Mouse (Mus musculus): ENCODE data around the gene Oasl1. TPM values are rescaled to one million over a fixed set of nuclear protein-coding genes. Genes with fewer than 3 reads are reported as not detected.
"Not testable (repeated sequence)": the region's sequence is repeated elsewhere in the genome, so short reads cannot be mapped to it uniquely, and the experiment has no call there.

The Oasl1 gene
- polyA plus RNA-seq, 1 experiment from 2014 or later, result not detected

DNA sequence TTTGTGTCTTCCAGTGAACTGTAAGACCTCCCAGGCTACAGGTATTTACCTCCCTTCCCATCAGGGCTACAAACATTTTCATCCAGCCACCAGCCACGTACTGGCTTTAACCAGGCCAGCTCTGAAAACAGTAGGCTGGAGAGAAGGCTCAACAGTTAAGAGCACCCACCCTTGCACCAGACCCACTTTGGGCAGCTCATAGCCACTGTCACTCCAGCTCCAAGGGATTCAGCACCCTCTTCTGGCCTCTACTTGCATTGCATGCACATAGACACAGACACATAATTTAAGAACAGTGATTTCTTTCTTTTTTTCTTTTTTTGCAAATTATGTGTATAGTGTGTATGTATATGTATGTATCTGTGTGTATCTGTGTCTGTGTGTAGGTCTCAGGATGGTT is 20.6 kb upstream of the Oasl1 start:
- 35% methylated on average over 1 of the region's 1 CpGs for WGBS
- no peak for DNase-seq (ENCODE audit: low spot score)
- Histone ChIP-seq H3K36me3 (no peaks in the 10 kb centered on the region), H3K27me3 (ENCODE audit: insufficient read depth, poor library complexity, severe bottlenecking) (0 out of 2 replicates have a peak, but pooled peaks cover 2% of the 10 kb centered on the region), H3K27ac (no peak overlapping the region), H3K4me3 (no peak overlapping the region), H3K4me1 (peaks cover 5% of the 10 kb centered on the region; the same call in 1 of the 2 replicates), H3K9me3 (no peaks in the 10 kb centered on the region)

DNA sequence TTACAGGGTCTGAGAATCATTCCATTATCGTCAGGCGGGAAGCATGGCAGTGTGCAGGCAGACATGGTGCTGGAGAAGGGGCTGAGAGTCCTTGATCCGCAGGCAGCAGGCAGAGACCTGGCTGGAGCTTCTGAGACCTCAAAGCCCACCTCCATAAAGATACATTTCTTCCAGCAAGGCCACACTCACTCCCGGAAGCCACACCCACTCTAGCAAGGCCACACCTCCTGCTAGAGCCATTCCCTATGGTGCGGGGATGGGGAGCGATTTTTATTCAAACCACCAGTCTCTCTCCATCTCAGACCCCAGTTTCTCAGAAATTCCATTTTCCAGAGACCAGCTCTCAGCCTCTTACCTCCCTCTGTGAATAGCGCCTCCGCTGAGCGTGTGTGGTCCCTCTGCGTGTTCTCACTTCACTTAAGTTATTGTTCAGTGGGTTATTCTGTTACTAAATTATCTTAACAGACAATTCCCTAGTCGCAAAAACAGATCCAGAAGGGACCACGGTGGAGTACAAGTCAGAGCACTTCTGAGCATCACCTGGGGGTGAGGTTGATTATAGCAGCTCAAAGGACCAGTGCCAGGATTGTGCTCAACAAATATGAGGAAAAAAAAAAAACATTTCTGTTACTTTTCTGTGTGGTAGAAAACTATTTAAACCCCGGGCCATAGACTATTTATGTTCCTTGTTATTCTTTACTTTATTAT is 14.3 kb upstream of the Oasl1 start:
- no peak for DNase-seq (ENCODE audit: low spot score)

DNA sequence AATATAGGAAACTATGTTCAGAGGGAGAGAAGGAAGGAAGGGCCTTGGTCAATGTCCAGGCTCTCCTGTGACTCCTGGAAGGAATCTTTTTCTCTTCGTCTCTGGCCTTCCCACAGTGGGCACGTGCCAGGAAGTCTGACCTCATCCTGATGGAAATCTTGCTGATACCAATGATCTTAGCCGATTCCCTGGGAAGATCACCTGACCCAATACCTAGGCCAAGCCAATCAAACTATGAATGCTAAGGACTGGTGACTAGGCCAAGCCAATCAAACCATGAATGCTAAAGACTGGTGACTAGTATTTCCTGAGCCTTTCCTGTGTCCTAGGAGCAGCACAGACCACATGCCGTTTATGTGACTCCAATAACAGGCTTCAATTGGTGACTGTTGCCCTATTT is 9.4 kb upstream of the Oasl1 start:
- Histone ChIP-seq H3K4me1 (peaks cover 8% of the 10 kb centered on the region), H3K27ac (no peak overlapping the region), H3K36me3 (no peaks in the 10 kb centered on the region), H3K27me3 (ENCODE audit: insufficient read depth, poor library complexity, severe bottlenecking) (no peaks in the 10 kb centered on the region), H3K9me3 (no peaks in the 10 kb centered on the region), H3K4me3 (no peak overlapping the region)
- no peak for DNase-seq (ENCODE audit: low spot score)
- 63% methylated on average over 4 of the region's 4 CpGs for WGBS

More for the DNA sequence above, 14.3 kb upstream of the Oasl1 start:
- 47% methylated on average over 13 of the region's 13 CpGs for WGBS
- Histone ChIP-seq H3K4me1 (no peaks in the 10 kb centered on the region), H3K27me3 (ENCODE audit: insufficient read depth, poor library complexity, severe bottlenecking) (no peaks in the 10 kb centered on the region), H3K9me3 (no peaks in the 10 kb centered on the region), H3K36me3 (no peaks in the 10 kb centered on the region), H3K27ac (no peak overlapping the region), H3K4me3 (no peak overlapping the region)

DNA sequence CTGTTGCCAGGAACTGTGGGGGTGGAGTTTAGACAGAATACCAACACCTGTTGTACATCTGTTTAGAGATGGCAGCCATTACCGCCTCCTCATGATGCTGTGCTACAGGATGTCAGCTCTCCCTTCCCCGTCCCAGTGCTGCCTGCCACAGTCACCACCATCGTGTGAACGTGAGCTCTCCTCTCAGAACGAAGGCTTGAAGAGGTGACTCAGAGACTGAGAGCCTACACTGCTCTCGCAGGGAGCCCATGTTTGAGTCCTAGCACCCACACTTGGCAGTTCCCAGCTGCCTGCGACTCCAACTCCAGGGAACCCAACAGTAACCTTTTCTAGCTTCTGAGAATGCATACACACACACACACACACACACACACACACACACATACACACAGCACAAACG is 8.2 kb upstream of the Oasl1 start:
- DNase-seq (ENCODE audit: low spot score), result no peak
- no peak overlapping the region for H3K27ac ChIP-seq
- H3K9me3 ChIP-seq, result no peaks in the 10 kb centered on the region
- no peak overlapping the region for H3K4me3 ChIP-seq
- H3K4me1 ChIP-seq, result peaks cover 8% of the 10 kb centered on the region
- H3K27me3 ChIP-seq (ENCODE audit: insufficient read depth, poor library complexity, severe bottlenecking), result no peaks in the 10 kb centered on the region
- WGBS, result 68% methylated on average over 8 of the region's 8 CpGs
- H3K36me3 ChIP-seq, result no peaks in the 10 kb centered on the region

DNA sequence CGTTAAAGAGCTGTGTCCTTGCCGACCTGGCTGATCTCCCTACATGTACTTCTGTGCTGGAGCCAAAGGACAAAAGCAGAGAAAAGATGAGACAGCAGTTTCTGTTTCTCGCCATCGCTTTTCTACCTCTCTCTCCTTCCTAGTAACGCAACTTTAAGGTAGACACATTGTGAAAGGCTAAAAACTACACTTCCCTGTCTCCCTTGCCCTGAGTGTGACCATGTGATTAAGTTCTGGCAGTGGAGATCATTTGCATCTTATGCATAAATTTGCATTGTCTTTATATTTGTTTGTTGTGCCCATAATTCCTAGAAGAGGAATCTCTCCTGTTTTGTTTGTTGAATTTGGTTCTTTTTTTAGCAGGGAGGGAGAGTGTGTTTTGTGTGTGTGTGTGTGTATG is 7.2 kb upstream of the Oasl1 start:
- 77% methylated on average over 5 of the region's 5 CpGs for WGBS
- Histone ChIP-seq H3K36me3 (no peaks in the 10 kb centered on the region), H3K27ac (no peak overlapping the region), H3K27me3 (ENCODE audit: insufficient read depth, poor library complexity, severe bottlenecking) (no peaks in the 10 kb centered on the region), H3K4me3 (no peak overlapping the region), H3K4me1 (peaks cover 8% of the 10 kb centered on the region), H3K9me3 (no peaks in the 10 kb centered on the region)
- no peak for DNase-seq (ENCODE audit: low spot score)

DNA sequence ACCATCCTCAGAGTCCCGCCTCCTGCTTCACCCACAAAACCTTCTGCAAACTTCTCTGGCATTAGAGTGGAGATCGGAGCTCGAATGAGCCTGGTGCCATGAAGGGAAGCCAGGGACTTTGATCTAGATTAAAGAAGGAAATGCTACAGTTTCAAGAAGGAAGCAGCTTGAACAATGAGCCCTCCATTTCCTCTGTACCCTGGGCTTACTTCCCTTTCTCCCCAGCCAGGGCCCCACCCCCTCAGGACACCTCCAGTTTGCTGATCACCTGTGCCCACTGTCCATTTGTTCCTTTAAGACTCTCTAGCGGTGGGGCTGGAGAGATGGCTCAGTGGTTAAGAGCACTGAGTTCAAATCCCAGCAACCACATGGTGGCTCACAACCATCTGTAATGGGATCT is 6.3 kb upstream of the Oasl1 start:
- Histone ChIP-seq H3K4me3 (no peak overlapping the region), H3K27me3 (ENCODE audit: insufficient read depth, poor library complexity, severe bottlenecking) (no peaks in the 10 kb centered on the region), H3K27ac (no peak overlapping the region), H3K36me3 (no peaks in the 10 kb centered on the region), H3K9me3 (no peaks in the 10 kb centered on the region), H3K4me1 (peaks cover 8% of the 10 kb centered on the region)
- 65% methylated on average over 4 of the region's 4 CpGs for WGBS
- no peak for DNase-seq (ENCODE audit: low spot score)

DNA sequence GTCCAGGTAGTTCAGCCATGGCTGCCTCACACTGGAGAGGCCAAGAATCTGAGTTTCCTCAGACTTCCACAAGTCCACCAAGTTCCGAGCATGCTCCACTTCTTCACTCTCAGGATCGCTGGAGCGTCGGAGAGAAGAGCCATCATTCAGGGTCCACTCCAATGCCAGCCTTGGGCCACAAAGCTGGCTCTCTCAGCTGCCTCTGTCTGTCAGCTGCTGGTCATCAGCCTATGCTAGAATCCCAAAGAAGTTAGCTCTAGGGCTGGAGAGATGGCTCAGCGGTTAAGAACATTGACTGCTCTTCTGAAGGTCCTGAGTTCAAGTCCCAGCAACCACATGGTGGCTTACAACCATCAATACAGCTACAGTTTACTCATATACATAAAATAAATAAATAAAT is 5.7 kb upstream of the Oasl1 start:
- WGBS, result 89% methylated on average over 5 of the region's 5 CpGs

DNA sequence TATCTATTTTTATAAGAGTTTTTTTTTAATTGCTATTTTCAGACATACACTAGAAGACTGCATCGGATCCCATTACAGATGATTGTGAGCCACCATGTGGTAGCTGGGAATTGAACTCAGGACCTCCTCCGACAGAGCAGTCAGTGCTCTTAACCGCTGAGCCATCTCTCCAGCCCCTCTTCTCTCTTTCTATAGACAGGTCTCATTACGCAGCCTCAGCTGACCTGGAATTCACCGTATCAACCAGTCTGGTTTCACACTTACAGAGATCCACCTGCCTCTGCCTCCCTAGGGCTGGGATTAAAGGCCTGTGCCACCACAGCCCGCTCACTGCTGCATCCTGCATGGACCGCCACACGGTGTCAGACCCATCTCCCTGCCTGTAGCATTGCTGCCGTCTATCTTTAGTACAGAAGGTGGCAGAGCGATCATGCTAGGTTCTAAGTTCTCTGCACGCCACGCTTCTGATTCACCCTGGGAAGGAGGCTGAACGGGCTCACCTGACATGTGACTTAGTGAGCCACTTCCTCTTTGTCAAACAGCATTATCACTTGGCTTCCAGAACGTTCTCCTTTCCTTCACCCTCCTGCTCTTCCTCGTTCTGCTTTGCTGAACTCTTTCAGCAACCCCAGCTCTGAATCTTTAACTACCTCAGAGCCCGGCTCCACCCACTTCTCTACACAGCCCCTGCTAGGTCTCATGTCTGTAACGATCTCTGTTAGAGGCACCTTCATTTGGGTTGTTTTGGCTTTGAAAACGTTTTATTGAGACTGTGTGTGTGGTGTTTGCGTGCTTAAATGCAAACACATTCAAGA is 1.3 kb upstream of the Oasl1 start:
- no peak overlapping the region for H3K27ac ChIP-seq
- no peaks in the 10 kb centered on the region for H3K27me3 ChIP-seq (ENCODE audit: insufficient read depth, poor library complexity, severe bottlenecking)
- H3K4me3 ChIP-seq, result no peak overlapping the region
- 72% methylated on average over 19 of the region's 19 CpGs for WGBS
- no peaks in the 10 kb centered on the region for H3K9me3 ChIP-seq
- peaks cover 6% of the 10 kb centered on the region; the same call in 1 of the 2 replicates for H3K4me1 ChIP-seq
- no peak for DNase-seq (ENCODE audit: low spot score)
- H3K36me3 ChIP-seq, result no peaks in the 10 kb centered on the region

More for the DNA sequence above, 5.7 kb upstream of the Oasl1 start:
- H3K27ac ChIP-seq; DNase-seq (ENCODE audit: low spot score); H3K9me3 ChIP-seq; H3K4me1 ChIP-seq; H3K36me3 ChIP-seq; H3K27me3 ChIP-seq (ENCODE audit: insufficient read depth, poor library complexity, severe bottlenecking); H3K4me3 ChIP-seq: not testable (repeated sequence)

DNA sequence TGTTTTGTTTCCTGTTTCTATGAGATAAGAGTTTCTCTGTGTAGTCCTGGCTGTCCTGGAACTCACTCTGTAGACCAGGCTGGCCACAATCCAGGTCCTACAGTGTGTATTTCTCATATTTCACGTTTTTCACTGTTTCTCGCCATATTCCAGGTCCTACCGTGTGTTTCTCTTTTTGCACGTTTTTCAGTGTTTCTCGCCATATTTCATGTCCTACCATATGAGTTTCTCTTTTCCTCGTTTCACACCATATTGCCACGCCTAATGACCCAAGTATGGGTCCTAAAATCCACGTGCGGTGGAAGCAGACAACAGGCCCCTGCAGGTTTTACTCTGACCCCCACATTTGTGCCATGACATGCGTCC is 691 bp upstream of the Oasl1 start:
- Histone ChIP-seq H3K36me3 (no peaks in the 10 kb centered on the region), H3K4me1 (peaks cover 6% of the 10 kb centered on the region; the same call in 1 of the 2 replicates), H3K27ac (no peak overlapping the region), H3K4me3 (no peak overlapping the region), H3K9me3 (no peaks in the 10 kb centered on the region), H3K27me3 (ENCODE audit: insufficient read depth, poor library complexity, severe bottlenecking) (no peaks in the 10 kb centered on the region)
- DNase-seq (ENCODE audit: low spot score), result no peak
- 63% methylated on average over 10 of the region's 10 CpGs for WGBS

DNA sequence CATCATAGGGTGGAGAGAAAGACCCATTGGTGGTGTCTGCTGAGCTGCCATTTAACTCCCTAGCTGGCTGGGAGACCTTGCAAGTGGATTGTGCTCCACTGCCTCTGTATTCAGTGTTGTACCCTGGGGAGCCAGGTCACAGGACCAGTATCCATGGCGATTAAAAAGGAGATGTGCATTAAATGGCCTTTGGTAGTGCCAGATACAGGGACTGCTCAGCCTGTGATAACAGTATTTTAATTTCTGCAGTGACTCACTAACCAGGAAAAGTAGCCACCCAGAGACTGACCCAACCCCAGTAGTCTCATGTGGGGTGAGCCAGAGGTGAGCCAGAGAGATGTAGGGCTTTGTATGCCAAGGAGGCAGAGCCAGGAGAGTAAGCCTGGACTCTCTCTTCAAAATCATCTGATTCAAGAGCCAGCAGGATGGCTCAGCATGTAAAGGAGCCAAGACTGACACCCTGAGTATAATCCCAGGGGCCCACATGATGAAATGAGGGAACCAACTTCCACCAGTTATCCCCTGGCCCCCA is 3.2 kb downstream of the Oasl1 start:
- Histone ChIP-seq H3K9me3 (no peaks in the 10 kb centered on the region), H3K36me3 (no peaks in the 10 kb centered on the region), H3K4me1 (peaks cover 6% of the 10 kb centered on the region; the same call in 1 of the 2 replicates), H3K27ac (no peak overlapping the region), H3K4me3 (no peak overlapping the region), H3K27me3 (ENCODE audit: insufficient read depth, poor library complexity, severe bottlenecking) (no peaks in the 10 kb centered on the region)
- DNase-seq (ENCODE audit: low spot score), result no peak
- 54% methylated on average over 1 of the region's 1 CpGs for WGBS

DNA sequence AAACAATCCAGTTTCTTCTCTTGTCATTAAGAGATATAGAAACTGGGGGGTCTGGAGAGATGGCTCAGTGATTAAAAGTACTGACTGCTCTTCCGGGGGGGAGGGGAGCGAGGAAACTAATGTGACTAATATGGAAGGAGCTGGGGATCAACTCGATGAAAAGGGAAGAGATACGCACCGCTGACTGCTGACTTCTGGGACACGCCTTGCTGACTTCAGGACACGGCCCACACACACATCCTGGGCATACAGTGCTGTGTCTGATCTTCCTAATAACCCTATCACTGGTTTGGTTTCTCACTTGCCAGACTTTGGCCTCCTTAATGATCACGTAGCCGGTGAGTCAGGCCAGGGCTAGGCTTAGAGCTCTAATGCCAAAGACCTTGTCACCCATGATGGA is 3.7 kb downstream of the Oasl1 start:
- H3K9me3 ChIP-seq, result no peaks in the 10 kb centered on the region
- H3K4me1 ChIP-seq, result peaks cover 6% of the 10 kb centered on the region; the same call in 1 of the 2 replicates
- H3K27ac ChIP-seq, result no peak overlapping the region
- 81% methylated on average over 9 of the region's 9 CpGs for WGBS
- DNase-seq (ENCODE audit: low spot score), result no peak
- H3K27me3 ChIP-seq (ENCODE audit: insufficient read depth, poor library complexity, severe bottlenecking), result no peaks in the 10 kb centered on the region
- no peaks in the 10 kb centered on the region for H3K36me3 ChIP-seq
- H3K4me3 ChIP-seq, result no peak overlapping the region

DNA sequence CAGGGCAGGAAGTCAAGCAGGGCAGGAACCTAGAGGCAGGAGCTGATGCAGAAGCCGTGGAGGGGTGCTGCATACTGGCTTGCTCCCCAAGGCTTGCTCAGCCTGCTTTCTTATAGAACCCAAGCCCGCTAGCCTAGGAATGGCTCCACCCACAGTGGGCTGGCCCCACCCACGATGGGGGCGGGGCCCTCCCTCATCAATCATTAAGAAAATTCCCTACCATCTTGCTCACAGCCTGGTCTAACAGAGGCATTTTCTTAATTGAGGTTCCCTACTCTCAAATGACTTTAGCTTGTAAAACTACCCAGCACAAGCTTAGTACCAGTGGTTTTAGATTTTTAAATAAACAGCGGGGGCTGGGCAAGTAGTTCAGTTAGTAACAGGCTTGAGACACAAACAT is 8.6 kb downstream of the Oasl1 start:
- DNase-seq (ENCODE audit: low spot score), result no peak
- Histone ChIP-seq H3K9me3 (no peaks in the 10 kb centered on the region), H3K36me3 (no peaks in the 10 kb centered on the region), H3K4me1 (no peaks in the 10 kb centered on the region), H3K27ac (no peak overlapping the region), H3K27me3 (ENCODE audit: insufficient read depth, poor library complexity, severe bottlenecking) (no peaks in the 10 kb centered on the region), H3K4me3 (no peak overlapping the region)
- 52% methylated on average over 5 of the region's 5 CpGs for WGBS

DNA sequence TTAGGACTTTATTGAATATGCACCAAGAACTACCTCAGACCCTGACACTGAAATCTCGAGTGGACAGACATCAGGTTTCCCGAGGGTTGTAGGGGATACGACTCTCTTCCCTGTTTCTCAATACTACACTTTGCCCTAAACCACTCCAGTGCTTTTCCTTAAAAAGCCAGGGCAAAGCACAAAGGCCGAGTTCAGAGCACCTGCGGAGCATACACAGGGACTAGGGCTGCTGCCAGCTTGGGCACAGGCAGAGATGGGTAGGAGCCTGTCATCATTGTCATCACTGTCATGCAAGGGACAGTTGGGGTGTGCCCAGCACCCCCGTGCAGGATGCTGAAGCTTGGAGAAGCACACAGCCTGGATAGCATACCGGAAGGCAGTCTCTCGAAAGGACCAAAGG is 10.2 kb downstream of the Oasl1 start:
- no peak overlapping the region for H3K27ac ChIP-seq
- no peaks in the 10 kb centered on the region for H3K27me3 ChIP-seq (ENCODE audit: insufficient read depth, poor library complexity, severe bottlenecking)
- no peaks in the 10 kb centered on the region for H3K9me3 ChIP-seq
- H3K36me3 ChIP-seq, result no peaks in the 10 kb centered on the region
- H3K4me3 ChIP-seq, result no peak overlapping the region
- DNase-seq (ENCODE audit: low spot score), result no peak
- H3K4me1 ChIP-seq, result no peaks in the 10 kb centered on the region
- 83% methylated on average over 8 of the region's 8 CpGs for WGBS

All from heart, embryonic 10.5 days (tissue).